Mouse (Mus musculus): ENCODE results near the gene Gpc4.

The Gpc4 gene

DNA sequence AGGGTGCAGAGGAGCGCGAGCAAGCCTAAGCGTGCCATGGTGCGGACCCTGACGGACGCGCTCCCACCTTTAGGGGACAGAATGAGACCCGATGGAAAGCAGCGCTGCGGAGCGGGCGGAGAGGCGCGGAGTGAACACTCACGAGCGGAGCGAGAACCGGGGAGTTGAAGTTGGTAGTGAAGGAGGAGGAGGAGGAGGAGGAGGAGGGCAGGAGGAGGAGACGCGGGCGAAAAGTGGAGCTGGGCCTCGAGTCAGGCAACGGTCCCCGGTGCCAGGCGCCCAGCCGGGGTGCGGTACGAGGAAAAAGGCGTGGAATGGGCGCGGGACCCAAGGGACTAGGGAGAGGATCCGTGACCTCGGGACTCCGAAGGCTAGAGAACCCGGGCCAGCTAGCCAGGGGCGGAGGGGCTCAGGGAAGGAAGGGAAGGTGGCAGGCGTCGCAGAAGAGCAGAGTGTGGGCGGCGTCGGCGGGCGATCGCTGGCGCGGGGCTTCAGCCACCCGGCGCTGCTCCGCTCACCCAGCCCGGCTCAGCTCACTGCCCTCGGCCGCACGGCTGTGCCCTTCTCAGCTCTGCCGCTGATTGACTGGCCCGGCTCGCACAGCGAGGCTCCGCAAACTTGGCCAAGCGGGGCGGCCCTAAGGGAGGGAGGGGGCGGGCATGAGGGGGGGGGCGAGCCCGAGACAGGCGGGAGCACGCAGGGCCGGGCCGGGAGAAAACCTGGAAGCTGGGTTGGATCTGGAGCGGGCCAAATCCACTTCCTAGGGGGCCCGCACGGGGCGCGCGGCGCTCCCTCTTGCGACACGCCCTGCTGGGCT, at the start of gene Gpc4:
Gpc4 (minus strand) TSS at position 515 of the 817 bp plus-strand sequence.
- peak; percentile 98 for DNase-seq

DNA sequence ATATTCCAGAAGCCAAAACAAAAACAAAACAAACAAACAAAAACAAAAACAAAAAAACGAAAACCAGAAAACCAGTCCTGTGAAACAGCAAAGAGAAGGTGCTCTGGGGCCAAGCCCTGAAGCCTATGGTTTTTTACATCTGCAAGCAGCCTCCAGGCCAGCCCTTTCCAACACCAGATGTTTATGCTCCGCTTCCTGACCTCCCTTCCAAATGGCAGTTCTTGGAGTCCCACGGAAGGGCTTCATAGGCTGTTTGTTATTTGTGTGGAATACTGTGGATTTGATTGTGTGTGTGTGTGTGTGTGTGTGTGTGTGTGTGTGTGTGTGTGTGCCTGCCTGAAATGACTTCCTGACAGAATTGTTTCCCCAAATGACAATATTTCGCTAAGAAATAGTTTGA, 47.8 kb upstream of the Gpc4 start:
- DNase-seq: no peak

DNA sequence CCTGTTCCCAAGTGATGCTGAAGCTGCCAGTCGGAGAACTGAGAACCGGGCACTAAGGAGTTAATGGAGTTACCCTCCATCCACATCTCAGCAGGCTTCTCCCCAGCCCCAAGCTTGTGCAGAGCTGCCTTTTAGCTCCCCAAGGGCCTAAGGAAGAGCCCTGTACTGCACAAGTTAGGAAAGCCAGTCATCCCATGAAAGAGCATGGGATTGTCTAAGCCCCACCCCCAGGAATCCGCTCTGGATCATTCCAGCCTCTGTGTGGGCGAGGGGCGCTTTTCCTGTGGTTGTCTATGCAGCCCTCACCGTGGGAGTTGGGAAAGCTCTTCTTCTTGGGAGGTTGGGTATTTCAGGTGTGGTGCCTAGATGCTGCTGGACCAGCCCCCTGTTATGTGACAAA, 34.8 kb upstream of the Gpc4 start:
- DNase-seq: no peak

DNA sequence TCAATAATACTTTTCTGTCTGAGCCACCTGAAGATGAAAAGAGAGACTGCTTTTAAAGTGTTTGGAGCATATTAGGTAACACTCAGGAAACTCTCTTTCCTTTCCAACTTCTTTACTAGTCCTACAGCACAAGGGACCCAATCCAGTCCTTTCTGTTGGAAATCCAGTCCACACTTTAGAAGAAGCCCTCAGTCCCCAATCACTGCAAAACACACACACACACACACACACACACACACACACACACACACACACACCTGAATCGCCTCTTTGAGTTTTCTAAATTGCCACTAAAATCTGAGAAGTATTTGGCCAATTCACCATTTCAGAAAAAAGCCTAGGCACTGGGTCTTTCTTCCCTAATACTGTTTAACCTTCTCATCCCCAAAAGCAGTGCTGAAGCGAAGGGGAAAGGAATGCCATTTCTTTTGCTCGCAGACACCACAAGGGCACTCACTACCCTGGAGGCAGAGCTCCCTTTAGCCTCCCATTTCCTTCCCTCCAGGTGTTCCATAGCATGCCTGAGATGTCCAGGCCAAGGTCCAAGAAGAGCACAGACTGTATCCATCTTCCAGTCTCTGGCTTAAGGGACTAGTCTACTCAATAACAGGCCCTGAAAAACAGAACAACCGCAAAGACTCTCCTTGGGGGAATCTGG, 28.4 kb upstream of the Gpc4 start:
- DNase-seq: no peak

DNA sequence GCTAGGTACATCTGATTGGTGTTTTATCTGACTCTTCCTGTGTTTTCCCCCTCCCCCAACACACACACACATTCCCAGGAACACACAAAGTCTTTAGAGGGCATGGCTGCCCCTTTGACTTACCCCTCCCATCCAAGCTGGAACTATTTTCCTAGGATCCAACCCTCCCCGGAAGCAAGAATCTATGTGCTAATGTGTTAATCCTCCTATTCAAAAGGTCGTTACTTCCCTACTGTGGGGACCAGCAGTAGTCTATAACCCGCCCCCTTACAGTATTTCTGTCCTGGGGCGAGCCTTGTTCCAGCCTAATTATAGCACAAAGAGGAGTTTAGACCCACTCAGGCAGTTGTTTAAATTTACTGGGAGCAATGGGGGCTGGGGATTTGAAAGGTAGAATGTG, 24.0 kb upstream of the Gpc4 start:
- no peak for DNase-seq

DNA sequence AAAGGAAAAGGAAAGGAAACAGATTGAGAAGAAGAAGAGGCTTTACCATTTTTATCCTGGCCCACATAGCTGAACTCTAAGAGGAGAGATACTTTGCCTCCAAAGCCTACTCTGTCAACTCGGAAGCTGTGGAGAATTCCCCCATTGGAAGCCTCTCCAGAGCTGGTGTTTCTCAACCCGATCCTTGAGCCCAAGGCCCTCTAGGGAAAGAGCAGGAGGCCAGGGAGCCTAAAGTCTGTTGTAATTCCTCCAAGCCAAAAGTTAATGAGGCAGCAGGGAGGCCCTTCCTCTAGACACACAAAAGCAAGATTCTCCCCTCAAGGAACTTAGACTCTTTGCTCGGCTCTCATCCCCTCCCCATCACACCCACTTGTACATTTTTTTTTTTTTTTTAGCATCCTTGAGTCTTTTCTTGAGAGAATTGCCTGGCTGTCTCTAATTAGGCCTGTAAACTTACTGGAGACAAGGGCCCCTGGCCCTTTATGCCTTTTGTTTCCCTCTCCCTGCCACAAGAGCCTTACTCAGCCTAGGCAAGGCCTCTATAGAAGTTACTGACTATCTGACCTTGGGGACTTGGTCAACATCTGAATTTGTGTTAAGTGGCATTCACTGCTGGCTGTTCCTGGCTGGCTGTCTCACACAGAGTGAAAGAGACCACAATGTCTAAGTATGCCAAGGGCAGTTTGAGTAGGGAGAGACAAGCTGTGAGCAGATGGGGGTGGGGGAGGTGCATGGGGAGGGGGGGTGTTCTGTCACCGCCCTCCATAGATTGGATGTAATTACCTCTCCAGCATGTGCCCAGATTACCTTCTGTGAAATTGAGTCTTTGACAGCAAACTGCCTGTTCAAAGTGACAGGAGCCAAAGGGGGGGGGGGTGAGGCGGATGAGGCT, 18.7 kb upstream of the Gpc4 start:
- no peak for DNase-seq

DNA sequence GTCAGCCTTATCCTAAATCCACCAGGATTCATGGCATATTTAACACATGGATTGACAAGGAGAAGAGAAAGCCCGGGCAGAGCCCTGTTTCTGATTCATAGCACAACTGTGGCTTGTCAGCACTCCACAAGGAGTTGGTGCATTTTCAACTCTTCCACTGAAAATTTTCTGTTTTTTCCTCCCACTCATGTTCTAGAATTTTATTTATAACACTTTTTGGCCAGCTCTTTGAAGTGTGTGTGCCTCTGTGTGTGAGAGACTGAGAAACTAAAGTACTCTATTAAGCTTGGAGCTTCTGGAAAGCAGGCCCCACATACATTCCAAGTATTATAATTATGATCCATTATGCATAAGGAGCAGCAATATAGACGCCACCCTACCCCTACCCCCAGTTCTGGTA, 16.3 kb upstream of the Gpc4 start:
- no peak for DNase-seq

DNA sequence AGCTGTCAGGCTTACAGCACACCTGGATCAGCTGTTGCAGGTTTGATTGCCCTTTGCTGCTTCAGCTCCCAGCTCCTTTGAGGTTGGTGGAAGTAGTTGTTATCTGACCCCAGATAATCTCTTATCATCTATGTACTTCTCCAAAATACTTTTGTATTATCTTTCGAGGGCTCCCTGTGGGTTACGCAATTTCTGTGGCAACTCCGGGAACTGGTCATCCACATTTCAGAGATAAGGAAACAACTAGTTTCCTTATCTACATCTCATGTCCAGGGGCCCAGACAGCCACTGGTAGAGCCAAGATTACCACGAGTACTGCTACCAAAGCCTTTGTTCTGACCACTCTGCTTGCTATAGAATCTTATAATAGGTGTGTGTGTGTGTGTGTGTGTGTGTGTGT, 12.0 kb upstream of the Gpc4 start:
- no peak for DNase-seq

DNA sequence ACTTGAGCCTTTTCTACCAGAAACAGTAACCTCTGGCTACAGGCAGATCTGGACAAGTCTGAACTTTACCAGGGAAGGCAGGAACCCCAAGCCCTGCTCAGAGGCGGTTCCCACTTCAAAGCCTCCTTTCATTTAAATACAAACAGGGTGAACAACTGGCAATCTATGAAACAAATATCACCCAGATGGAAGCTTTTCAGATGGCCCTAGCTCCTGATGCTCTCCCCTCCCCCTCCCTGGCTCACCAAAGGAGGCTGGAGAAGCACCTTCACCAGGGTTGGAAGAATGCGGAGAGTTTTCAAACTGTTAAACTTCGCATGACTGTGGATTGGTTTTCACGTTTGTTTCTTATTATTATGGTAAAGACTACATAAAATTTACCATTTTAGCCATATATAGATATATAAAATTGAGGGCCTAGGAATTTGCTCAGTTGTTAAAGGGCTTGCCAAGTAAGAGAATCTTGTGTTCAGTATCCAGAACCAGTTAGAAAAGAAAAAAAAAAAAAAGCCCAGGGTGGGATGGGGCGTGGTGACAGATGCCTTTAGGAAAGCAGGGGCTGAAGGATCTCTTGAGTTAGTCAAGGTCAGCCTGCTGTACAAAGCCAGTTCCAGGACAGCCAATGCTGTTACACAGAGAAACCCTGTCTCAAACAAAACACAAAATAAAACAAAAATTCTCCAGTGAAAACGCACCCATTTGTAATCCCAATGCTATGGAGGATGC, 2.6 kb upstream of the Gpc4 start:
- no peak for DNase-seq

DNA sequence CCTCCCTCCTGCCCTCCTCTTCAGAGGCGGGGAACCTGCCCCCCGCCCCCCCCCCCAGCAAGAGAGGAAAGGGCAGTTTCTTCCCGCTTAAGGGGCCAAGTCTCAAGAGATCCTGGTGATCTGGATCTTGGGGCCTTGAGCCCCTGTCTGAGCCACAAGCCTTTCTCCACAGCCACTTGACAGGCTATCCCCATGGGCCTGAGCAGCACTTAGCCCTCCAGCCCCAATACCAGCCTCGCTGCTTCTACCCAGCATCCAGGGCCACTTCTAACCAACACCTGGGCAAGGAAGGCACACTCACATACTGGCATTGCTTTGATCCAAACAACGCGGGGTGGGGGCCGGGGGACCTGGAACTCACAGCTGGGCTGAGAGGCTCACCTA, 495 bp upstream of the Gpc4 start:
- no peak for DNase-seq

DNA sequence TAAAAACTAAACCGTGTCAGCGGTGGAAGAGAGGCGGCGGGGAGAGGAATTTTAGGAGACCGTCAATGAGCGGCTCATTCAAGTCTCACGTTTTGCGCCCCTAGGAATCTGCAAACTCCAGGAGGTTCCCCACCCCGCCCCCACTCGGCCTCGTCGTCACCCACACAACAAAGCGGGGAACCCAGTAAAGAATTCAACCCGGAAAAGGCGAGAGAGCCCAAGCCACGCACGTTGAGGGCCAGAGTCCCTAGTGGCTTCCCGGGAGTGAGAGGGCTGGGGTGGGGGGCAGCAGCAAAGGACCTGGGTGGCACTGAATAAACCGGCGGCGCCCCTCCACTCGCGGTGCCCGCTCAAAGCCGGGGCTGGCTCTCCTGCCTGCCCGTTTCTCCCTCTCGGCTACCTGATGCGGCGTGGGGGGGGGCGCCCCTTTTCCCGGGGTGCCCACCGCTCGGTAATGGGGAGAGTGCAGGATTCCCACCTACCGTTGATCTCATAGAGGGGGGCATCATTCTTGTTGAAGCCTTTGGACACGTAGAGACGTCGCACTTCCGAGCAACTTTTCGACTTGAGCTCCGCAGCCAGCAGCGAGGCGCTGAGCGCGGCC, 816 bp downstream of the Gpc4 start:
- peak; percentile 88 for DNase-seq

DNA sequence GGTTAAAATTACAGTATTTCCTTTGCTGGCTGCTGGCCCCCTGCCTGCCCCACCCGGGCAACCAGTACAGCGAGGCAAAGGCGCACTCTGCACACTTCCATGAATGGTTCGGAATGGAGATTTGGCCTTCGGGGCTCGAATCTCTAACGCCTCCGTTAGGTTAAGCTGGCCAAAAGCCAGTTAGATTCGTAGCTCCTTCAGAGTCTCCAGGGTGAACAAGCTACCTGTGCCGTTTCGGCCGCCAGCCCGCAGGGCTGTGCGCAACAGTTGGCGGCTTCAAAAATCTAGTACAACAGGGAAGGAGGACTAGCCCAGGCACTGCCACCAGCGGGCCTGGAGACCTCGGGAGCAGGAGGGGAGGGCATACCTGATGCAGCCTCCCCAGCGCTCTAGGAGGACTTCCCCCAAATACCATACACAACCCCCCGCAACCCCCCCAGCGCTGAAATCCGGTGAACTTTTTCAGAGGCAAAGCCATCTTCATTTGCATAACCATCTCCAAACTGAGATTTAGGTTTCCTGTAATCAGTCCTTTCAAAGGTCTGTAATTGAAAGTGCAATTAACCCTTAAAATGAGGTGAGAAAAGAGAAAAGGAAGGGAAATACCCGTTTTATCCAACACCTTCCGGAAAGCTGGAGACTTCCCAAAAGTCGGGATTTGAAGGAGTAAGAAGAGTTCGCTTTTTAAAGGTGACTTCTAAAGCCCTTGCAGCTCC, 1.5 kb downstream of the Gpc4 start:
- peak; percentile 86 for DNase-seq

DNA sequence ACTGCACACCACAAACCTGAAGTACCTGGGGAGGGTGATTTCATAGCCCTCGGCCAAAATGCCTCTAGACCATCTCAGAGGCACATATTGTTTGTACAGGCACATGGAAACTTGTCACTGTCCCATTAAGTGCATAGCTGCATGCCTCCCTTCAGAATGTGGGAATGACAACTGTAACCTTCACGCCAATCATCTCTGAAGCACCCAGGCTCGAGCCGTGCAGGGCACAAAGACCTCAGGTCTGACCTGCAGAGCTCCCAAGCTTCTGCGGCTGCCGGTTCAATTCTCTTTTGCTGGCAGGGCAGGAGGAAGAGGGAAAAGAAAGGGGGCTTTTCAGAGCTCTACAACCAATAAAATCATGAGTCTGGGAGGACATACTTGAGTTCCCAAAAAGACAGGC, 2.3 kb downstream of the Gpc4 start:
- DNase-seq: peak; percentile 73

DNA sequence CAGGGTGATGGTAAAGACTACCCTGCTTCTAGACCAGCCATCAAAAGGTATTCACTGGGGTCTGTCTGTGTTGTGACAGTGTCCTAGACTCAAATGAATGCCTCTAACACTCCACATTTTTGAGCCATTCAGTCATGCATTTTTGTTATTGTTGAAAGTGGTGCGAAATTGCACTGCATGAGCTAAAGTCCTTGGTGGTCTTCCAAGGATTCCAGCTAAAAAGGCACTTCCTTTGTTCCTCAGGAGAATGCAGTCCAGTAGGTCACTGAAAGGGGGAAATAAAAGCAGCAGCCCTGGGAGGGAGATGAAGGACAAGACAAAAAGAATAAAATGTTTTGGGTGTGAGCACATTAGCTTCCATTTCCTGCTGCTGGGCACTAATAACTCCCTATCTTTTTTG, 2.8 kb downstream of the Gpc4 start:
- peak; percentile 74 for DNase-seq

DNA sequence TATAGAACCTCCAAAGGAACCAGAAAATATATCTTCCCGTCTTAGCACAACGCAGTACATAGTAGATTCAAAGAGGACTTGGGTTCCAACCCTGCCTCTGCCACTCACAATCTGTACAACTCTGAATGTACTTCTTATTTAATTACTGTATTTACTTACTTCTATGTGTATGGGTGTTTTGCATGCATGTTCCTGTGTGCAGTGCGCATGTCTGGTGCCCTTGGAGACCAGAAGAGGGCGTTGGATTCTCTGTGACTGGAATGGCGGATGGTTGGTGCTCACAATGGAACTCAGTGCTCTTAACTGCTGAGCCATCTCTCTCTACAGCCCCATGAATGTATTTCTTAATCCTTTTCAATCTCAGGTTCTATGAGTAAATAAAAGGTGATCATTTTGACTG, 5.4 kb downstream of the Gpc4 start:
- DNase-seq: peak; percentile 70

DNA sequence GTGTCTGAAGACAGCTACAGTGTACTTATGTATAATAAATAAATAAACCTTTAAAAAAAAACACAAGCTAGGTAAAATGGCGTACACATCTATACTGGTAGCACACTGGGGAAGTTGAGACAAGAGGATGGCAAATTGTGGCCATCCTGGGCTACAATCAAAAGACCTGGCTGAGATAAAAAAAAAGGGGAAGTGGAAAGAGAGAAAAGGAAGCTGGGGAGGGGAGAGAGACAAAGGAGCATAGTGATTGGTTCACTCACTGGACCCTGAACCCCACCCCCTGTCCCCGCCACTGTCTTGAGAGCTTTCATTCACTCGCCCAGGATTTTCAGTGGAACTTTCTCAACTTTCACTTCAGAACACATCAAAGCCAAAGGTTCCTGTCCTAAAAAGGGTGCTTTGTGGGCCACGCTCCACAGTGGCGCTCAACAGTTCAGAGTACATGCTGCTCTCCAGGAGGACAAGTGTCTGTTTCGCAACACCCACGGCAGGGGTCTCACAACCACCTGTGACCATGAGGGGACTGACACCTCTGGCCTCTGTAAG, 9.6 kb downstream of the Gpc4 start:
- DNase-seq: peak; percentile 67

DNA sequence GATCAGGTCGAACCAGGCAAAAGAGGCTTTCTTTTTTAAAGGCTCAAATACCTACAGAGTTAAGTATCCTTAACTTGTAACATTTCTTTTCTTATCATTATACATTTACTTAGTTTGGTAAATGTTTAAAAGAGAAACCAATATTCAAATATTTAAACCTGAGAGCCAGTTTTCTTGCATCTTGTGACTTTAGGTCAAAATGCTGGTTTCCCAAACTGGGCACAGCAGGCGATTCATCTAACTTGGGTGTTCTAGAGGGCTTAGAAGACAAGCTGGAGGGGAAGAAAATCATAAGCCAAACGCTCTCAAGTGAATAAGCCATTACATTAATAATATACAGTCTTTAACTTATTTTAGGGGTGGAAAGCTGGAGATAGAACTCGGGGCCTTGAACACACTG, 10.2 kb downstream of the Gpc4 start:
- no peak for DNase-seq

DNA sequence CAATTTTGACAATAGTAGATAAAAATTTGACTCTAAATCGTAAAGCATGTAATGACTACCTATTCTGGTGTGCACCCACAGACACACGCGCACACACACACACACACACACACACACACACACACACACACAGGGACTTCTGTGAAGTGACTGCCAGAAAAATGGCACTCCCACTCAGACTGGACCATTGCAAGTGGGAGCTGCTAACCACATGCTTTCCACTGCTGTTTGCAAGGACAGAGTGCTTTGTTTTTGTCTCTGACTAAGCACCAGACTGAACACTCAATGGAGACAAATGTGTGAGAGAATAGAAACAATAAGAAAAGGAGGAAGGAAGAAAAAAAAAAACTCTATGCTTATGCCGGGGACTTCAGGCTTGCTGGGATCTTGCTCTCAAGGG, 11.6 kb downstream of the Gpc4 start:
- no peak for DNase-seq

DNA sequence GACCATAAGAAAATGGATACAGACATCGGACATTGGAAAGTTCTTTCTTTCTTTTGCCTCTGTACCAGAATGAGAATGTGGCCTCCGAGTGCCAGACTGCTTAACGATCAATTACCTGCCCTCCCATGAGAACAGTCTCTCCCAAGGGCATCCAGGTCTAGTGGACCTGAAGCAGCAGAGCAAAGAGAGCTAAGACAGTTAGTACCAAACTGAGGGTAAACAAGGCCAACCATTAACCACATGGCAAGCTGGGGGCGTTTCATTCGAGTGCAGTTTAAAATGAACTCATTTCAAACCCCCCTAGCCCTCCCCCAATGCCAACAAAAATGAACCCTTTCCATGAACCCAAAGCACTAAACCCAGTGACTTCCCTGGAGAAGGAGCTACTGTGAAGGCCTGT, 12.1 kb downstream of the Gpc4 start:
- DNase-seq: no peak

DNA sequence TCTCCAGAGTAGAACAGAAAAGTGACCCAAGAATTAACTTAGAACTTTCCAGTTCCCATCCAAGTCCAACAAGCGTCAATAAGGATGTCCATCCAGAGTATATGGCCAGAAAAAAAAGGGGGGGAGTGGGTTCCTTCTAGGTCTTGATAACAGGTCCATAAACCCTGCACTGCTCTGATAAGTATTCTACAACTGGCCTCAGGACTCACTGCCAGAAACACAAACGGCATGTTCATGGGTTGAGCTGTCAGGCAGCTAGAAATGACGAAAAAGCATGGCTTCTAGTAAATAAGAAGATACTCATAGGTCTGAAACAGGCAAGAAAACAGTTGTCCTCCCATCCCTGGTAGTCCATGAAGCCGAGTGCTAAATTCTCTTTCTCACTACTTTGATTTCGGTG, 13.5 kb downstream of the Gpc4 start:
- DNase-seq: no peak

DNA sequence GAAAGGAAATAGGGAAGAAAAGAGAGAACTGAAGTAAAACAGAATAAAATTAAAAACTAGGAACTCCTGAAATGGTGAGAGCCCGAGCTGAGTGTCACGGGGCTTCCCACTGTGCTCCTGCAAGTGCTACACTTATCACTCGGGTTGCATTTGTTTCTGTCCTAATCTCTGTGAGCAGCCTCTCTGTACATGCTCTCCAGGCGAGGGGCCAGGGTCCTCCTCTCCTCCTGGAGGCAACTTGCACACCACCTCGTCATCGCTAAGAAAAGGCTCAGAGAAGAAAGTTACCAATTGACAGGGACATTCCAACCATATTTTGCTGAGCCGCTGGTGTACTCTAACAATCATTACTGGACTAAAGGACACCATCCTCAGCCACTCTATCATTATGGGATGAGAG, 14.0 kb downstream of the Gpc4 start:
- DNase-seq: no peak

DNA sequence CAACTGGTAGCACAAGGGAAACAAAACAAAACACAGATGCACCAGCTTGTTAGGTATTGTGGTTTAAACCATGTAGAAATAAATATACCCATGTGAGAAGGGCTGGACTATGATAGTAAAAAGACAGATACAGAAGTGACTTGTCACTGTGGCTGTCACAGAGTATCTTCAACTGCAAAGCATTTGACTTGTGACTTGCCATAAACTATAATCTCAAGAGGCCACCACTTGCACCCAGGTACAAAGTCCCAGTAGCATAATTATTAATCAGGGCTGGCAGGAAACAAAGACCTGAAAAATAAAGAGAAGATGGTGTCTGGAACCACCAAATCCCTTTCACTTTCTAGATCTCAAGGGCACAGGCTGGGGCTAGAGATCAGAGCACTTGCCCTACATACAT, 19.5 kb downstream of the Gpc4 start:
- DNase-seq: no peak

Data from heart, adult 11 months (tissue).